Mouse (Mus musculus): Measurements from ENCODE around the gene Dolk.

Gene Dolk

GRCm38 (mm10) chr2:30286192-30287026, at the start of gene Dolk, which contains the start of gene Nup188:
TSS of gene Dolk (minus strand) at chr2:30286334.
TSS of gene Nup188 (plus strand) at chr2:30286397.
- DNase-seq (ENCODE audit: low spot score in 2 of 2) = peak; percentile 92 to 96

- no peak for DNase-seq (ENCODE audit: low spot score in 2 of 2)
Measured at GRCm38 (mm10) chr2:30335324-30335723, 49.2 kb upstream of the Dolk start.

- no peak for DNase-seq (ENCODE audit: low spot score in 2 of 2)
Measured at GRCm38 (mm10) chr2:30328791-30329190, 42.7 kb upstream of the Dolk start.

GRCm38 (mm10) chr2:30327276-30327675, 41.1 kb upstream of the Dolk start:
- no peak for DNase-seq (ENCODE audit: low spot score in 2 of 2)

GRCm38 (mm10) chr2:30325296-30325695, 39.2 kb upstream of the Dolk start:
- no peak for DNase-seq (ENCODE audit: low spot score in 2 of 2)

- DNase-seq (ENCODE audit: low spot score in 2 of 2) = no peak
Measured at GRCm38 (mm10) chr2:30323111-30323510, 37.0 kb upstream of the Dolk start.

DNA sequence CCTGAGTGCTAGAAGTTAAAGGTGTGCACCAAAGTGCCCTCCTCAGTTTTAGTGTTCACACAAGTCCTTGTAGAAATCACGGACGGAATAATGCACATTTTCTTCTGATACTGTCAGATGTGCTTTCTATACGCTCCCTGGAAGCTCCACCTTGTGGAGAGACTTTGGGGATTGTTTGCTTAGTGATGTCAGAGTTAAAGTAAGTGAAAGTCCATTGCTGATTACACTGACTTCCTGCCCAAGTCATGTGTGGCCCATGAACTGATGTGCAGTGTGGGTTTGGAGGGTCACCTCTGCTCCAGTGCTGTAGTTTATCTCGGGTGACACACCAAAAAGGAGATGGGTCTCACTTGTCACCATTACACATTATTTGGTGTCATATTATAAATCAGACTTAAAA, 33.1 kb upstream of the Dolk start:
- no peak for DNase-seq (ENCODE audit: low spot score in 2 of 2)

GRCm38 (mm10) chr2:30316955-30317354, 30.8 kb upstream of the Dolk start:
- DNase-seq (ENCODE audit: low spot score in 2 of 2) = no peak

DNA sequence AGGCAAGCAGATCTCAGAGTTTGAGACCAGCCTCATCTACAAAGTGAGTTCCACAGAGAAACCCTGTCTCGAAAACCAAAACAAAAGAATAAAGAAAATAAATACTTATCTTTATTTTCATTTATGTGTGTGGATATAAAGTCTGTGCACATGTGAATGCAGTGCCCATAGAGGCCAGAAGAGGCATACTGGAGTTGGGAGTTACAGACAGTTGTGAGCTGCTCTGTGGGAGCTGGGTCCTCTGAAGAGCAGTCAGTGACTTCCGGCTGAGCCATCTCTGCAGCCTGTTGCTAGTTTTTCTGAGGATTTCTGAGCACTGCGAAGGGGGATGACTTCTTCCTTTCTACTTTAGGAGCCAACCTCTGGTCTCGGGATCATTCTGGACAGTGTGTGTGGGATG, 30.0 kb upstream of the Dolk start:
- no peak for DNase-seq (ENCODE audit: low spot score in 2 of 2)

DNA sequence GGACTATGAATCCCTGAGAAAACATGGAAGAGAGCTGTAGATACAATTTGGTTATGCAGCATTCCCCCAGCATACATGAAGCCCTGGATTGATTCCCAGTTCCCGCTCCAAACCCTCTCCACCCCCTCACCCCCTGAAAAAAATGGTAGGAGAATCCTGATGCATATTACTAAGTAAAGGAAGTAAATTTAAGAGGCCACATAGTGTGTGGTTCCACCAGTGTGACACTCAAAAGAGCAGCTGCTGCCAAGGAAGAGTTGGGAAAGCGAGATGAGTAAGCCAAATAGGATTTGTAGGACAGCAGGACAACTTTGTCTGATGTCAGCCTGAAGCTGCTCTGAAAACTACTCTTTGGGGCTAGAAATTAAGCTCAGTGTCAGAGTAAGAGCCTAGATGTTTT, 25.3 kb upstream of the Dolk start:
- DNase-seq (ENCODE audit: low spot score in 2 of 2) = no peak

DNA sequence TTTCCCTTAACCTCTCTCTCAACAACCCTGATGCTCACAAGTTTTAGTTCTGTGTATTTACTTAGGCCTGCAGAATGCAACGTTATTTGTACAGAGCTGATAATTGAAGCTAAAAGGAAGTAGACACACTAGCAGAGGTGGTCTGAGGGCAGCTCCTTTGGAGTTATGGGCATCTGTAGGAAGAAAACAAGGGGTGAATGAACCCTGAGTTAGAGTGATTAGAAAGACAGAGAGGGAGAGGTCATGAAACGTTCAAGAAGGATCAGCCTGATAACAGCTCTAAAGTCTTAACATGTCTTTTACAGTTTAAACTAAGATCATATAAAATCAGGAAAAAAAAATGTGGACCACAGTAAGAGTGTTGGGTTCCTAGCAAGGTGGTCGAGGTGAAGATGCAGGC, 23.2 kb upstream of the Dolk start:
- DNase-seq (ENCODE audit: low spot score in 2 of 2) = no peak

- no peak for DNase-seq (ENCODE audit: low spot score in 2 of 2)
Measured at GRCm38 (mm10) chr2:30306087-30306486, 20.0 kb upstream of the Dolk start.

GRCm38 (mm10) chr2:30299966-30300365, 13.8 kb upstream of the Dolk start:
- DNase-seq (ENCODE audit: low spot score in 2 of 2) = no peak

- DNase-seq (ENCODE audit: low spot score in 2 of 2) = no peak
Measured at GRCm38 (mm10) chr2:30299525-30299924, 13.4 kb upstream of the Dolk start.

- DNase-seq (ENCODE audit: low spot score in 2 of 2) = no peak
Measured at GRCm38 (mm10) chr2:30287027-30287373, 866 bp upstream of the Dolk start.

- no peak for DNase-seq (ENCODE audit: low spot score in 2 of 2)
Measured at GRCm38 (mm10) chr2:30285416-30286181, 535 bp downstream of the Dolk start.

DNA sequence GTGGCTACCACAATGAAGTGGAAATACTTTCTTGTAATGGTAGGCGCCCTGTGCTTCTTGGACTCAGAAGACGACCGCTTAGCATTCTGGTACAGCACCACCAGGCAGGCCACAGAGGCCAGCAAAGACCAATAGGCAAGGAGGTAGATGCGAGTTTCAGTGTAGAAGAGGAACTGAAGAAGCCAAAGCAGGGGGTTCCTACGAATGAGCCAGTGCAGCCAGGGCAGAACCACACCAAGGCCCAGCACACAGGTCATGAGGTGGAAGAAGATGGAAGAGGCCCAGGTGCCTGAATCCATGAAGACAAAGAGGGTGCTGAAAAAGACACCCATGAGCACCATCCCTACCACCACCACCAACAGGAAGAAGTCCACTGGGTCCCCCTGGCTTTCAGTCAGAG, 1.1 kb downstream of the Dolk start:
- DNase-seq (ENCODE audit: low spot score in 2 of 2) = no peak

GRCm38 (mm10) chr2:30283193-30283592, 2.9 kb downstream of the Dolk start:
- DNase-seq (ENCODE audit: low spot score in 2 of 2) = no peak

DNA sequence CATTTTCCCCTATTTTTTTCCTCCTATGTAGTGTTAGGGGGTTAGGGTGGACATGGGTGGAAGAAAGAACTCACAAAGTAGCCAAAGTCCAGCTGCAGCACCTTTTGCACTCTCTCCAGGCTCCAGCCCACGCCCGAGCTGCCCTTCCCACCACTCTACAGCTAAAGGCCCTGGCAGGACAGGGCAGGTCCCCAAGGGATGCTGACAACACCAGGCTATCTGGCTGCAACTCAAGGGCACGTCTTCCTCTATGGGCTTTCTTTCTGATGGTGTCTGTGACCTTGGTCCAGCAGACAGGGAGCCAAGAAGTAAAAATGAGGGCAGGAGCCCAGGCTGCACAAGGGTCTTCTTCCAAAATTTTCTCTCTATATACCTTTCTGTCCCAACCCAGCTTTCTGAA, 4.5 kb downstream of the Dolk start:
- no peak for DNase-seq (ENCODE audit: low spot score in 2 of 2)

DNA sequence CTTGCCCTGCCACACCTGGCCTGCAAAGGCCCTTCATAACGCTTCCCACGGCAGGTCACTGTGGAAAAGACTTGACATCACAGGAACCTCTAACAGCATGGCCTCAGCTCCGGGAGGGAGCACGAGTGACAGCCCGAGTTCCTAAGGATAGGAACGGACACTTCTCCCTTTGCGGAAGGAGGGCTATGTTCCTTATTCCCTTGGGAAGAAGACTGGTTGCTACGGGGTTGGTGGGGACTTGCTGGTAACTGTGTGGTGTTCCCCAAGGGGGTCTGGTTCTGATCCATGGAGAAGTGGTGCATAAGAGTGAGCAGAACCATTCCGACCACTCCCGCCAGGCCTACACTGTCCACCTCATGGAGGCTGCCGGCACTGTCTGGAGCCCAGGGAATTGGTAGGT, 5.4 kb downstream of the Dolk start, which contains the start of gene Gm28038:
Gm28038 (plus strand) TSS at position 301 of the 400 bp plus-strand sequence.
- DNase-seq (ENCODE audit: low spot score in 2 of 2) = no peak

DNA sequence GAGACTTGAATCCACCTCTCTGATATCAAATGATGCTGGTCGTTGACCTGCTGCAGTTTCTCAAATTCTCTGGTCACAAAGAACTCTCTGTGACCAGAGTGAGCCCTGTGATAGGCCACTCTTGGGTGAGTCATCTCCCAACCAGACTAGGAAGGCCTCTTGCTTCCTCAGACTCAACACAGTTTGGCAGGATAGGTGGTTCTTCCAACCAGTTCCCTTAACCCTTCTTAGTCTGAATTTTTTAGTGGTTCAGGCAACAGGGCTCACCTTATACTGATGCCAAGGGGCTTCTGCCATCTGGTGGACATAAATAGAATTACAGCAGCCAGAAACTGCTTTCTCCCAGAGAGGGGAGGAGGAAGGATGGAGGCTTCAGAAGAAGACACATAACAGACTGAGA, 16.0 kb downstream of the Dolk start:
- peak; percentile 40 to 59 for DNase-seq (ENCODE audit: low spot score in 2 of 2)

DNA sequence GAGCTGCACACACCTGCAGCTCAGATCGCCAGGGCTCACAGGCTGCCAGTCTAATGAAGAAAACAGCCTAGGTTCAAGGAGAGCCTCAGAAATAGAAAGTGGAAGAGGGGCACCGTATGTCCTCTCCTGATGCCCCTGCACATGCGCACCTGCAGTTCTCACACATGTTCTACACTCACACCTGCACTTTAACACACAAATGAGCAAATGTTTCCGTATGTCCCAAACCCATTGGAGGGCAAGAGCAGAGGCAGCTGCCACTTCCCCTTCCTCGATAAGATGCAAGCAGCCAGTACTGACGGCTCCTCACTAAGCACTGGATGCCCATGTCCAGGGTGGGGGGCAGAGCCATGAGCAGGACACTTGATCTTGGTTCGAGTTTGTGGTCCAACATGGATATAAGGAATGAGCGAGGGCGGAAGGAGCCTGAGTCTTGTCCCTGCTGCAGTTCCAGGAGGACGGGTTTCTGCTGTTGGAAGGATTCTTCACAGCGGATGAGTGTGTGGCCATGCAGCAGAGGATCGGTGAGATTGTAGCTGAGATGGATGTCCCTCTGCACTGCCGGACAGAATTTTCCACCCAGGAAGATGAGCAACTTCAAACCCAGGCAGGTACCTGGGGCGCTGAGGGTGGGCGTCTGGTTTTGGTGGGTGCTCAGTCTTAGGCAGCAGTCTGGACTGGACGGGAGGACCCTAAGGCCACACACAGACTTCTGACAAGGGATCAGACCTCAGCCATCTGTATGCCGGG, 16.7 kb downstream of the Dolk start:
- no peak for DNase-seq (ENCODE audit: low spot score in 2 of 2)
